Mouse (Mus musculus): Measurements from ENCODE around the gene Lemd2. TPM values are rescaled to one million over a fixed set of nuclear protein-coding genes. Genes with fewer than 3 reads are reported as not detected.

Gene Lemd2
- 11.7 TPM for polyA plus RNA-seq (2017; shearing (Covaris generic))

DNA sequence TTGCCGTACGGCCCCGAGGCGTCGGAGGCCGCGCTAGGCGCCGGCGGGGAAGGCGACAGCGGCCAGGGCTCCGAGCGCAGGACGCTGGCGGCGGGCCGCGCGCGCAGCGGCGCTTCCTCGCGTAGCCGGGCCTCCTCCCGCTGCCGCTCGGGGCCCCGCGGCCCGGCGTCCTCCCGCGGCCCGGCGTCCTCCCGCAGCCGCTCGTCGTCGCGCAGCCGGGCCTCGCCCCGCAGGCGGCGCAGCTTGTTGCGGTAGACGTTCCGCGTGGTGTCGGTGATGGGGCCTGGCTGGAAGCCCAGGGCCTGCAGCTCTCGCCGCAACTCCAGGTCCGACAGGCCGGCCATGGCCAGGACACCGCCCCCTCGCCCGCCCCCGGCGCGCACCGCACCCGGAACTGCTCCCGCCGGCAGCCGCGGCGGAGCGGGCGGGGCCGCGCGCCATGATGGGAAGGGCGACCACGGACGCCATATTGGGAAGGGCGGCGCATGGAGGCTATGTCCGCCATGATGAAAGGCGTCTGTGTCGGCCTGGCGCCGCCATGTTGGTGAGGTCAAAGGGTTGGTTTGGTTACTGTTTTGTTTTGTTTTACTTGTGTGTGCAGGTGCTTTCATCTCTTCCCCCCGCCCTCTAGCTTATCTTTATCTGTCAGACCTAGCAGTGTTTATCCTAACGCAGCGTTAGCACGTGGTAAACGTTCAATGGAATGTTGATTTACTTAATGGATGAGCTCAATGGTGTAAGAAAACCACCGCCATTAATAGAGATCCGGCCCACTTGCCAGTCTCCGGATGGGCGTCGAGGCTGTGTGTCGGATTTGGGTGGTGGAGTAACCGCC is at the start of gene Lemd2:
Gene Lemd2, minus strand, starts transcription at position 395 of the 835 bp plus-strand sequence.

DNA sequence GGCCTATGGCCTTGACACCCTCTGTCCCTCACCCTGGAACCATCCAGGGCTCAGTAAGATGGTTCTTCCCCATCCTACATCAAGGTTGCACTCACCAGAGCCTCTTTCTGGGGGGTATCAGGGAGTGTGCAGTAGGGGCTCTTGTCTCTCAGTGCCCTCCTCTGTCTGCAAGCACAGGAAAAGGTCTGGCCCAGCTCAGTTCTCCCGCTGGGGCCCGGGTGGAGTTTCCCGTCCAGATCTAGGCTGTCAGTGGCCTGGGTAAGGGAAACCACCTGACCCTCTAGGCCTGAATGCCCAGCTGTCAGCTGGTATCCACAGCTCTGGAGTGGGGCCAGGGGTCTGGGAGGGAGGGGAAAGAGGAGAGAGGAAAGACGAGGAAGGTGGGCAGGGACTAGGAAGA is 36.7 kb downstream of the Lemd2 start, which contains the start of gene Ip6k3:
Gene Ip6k3, minus strand, starts transcription at position 251 of the 400 bp plus-strand sequence.

Other genes starting within 250 kb of the Lemd2 start
- 21.2 TPM for gene Zbtb9, start 231.3 kb downstream of the Lemd2 start, polyA plus RNA-seq (2017; shearing (Covaris generic))
- gene Bak1, start 175.5 kb downstream of the Lemd2 start, polyA plus RNA-seq (2017; shearing (Covaris generic)): 3.2 TPM
- gene Itpr3, start 147.2 kb downstream of the Lemd2 start, polyA plus RNA-seq (2017; shearing (Covaris generic)): 15.2 TPM
- 117 TPM for gene Uqcc2, start 70.6 kb downstream of the Lemd2 start, polyA plus RNA-seq (2017; shearing (Covaris generic))
- gene Ip6k3, start 36.7 kb downstream of the Lemd2 start, polyA plus RNA-seq (2017; shearing (Covaris generic)): not detected

Measured in activated CD4-positive, CD25-positive, alpha-beta regulatory T cell, adult 9 weeks (primary cell).